Mouse (Mus musculus) liver, adult 10 weeks (tissue): Measurements from ENCODE around the gene Gm8914. TPM values are rescaled to one million over a fixed set of nuclear protein-coding genes. Genes with fewer than 3 reads are reported as not detected.

Experiments
- polyA plus RNA-seq: library from polyadenylated mRNA; stranded (reverse); fragments of 350-450 nt; fragmentation: Illumina TruSeq; extraction: RNeasy Lipid Tissue Mini Kit (QIAGEN cat#74804); gene quantifications from one replicate; pipeline ENCODE4 v1.2.3, GENCODE M21; 2014; ENCODE audit warnings: low read depth, low replicate concordance

The Gm8914 gene
- polyA plus RNA-seq, result not detected

DNA sequence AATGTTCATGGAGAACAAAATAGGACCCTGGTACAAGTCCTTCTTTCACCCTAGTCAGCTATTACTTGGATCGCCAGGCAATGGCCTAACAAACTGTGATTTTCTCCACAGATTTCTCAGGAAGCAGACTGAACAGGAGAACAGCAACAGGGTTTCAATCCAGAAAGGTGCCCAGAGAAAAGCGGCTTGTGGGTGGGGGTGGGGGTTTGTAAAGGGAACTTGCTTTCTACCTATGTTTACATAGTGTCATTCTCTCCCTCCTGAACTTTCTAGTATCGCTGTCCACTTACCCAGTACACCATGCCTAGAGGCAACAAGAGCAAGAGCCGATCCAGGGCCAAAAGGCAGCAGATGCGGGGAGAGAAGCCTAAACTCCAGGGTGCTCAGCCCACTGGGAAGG, at the start of gene Gm8914:
Gene Gm8914 (plus strand): TSS at position 301 of the 400 bp plus-strand sequence.

Other genes starting within 250 kb of the Gm8914 start
- gene Mageb2, start 148.4 kb upstream of the Gm8914 start, polyA plus RNA-seq, result not detected
- not detected for gene Gm5072, start 87.6 kb upstream of the Gm8914 start, polyA plus RNA-seq
- not detected for gene 1700084M14Rik, start 95.8 kb downstream of the Gm8914 start, polyA plus RNA-seq
- gene Gm14781, start 152.1 kb downstream of the Gm8914 start, polyA plus RNA-seq, result not detected